In the genomic region with DNA sequence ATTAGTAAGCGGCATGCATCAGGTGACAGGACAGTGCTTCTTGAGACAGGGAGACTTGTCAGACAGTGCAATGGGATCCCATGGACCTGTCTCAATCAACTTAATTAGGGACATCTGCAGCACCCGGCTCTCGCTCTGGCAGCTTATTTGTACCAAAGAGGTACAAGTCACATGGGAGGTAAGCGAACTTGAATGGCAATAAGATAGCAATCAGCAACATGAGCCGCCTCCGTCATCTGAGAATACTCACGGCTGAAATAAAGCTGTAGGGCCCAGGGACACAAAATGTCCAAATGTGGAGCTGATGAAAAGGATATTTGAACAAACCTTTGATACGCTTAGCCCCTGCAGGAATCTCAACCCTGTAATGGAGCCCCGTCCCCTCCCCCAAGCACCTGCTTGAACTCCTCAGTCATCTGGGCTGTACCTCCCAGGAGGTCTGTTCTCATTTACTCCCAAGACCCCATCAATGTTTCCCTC, we compare ENCODE assay signal across 23 mouse cellular contexts.
DNase-seq lines count a peak whose midpoint lies in the region; ATAC-seq and TF ChIP-seq lines count a peak whose summit lies in the region.
"Had no signal": no experiment of that assay in that cellular context is flagged by ENCODE, and none has a peak within 500 bp of the region (broad histone marks: within the 10 kb centered on the region; RNA-seq: fewer than 3 reads in every experiment).

No protein-coding gene starts in this region.

- H3K9ac ChIP-seq in hindbrain, embryonic 11.5 days (ENCODE audit: low read depth, low read length): no peak overlapping the region
- no peak overlapping the region for H3K9ac ChIP-seq in hindbrain, embryonic 14.5 days
- H3K9ac ChIP-seq in embryonic facial prominence, embryonic 14.5 days (ENCODE audit: low read depth, low read length): no peak overlapping the region
- H3K9ac ChIP-seq in limb, embryonic 13.5 days: no peak overlapping the region
- no peak overlapping the region for H3K9ac ChIP-seq in liver, postnatal 0 days (replicated peaks)
- no peak overlapping the region for H3K9ac ChIP-seq in lung, postnatal 0 days (replicated peaks; ENCODE audit: low read depth)
- H3K9ac ChIP-seq: forebrain, embryonic 12.5 days; liver, embryonic 13.5 days; lung, embryonic 14.5 days; stomach, embryonic 15.5 days had no signal

- no peaks in the 10 kb centered on the region for H3K27me3 ChIP-seq in hindbrain, embryonic 11.5 days (ENCODE audit: control insufficient read depth, insufficient read depth, low read length)
- H3K27me3 ChIP-seq in hindbrain, embryonic 14.5 days (ENCODE audit: control insufficient read depth, insufficient read depth, low read length): no peaks in the 10 kb centered on the region
- no peaks in the 10 kb centered on the region for H3K27me3 ChIP-seq in embryonic facial prominence, embryonic 14.5 days (replicated peaks; ENCODE audit: control insufficient read depth, insufficient read depth, low read length)
- no peaks in the 10 kb centered on the region for H3K27me3 ChIP-seq in limb, embryonic 13.5 days
- no peaks in the 10 kb centered on the region for H3K27me3 ChIP-seq in liver, postnatal 0 days (ENCODE audit: insufficient read depth, low read length)
- H3K27me3 ChIP-seq in lung, postnatal 0 days (replicated peaks; ENCODE audit: insufficient read depth, low read length): no peaks in the 10 kb centered on the region
- H3K27me3 ChIP-seq: forebrain, embryonic 12.5 days; liver, embryonic 13.5 days; stomach, embryonic 15.5 days had no signal

- no peaks in the 10 kb centered on the region for H3K9me3 ChIP-seq in hindbrain, embryonic 11.5 days (ENCODE audit: control insufficient read depth, low read length)
- no peaks in the 10 kb centered on the region for H3K9me3 ChIP-seq in hindbrain, embryonic 14.5 days (ENCODE audit: control insufficient read depth, low read length)
- H3K9me3 ChIP-seq in embryonic facial prominence, embryonic 14.5 days (ENCODE audit: control insufficient read depth, low read length): no peaks in the 10 kb centered on the region
- no peaks in the 10 kb centered on the region for H3K9me3 ChIP-seq in limb, embryonic 13.5 days
- H3K9me3 ChIP-seq in liver, postnatal 0 days (ENCODE audit: low read length): no peaks in the 10 kb centered on the region
- no peaks in the 10 kb centered on the region for H3K9me3 ChIP-seq in lung, postnatal 0 days (ENCODE audit: low read length)
- H3K9me3 ChIP-seq: forebrain, embryonic 12.5 days; heart, embryonic 10.5 days; liver, embryonic 13.5 days; stomach, embryonic 15.5 days had no signal

- 65% methylated on average over 9 of the region's 9 CpGs for WGBS in hindbrain, embryonic 11.5 days
- 61% methylated on average over 9 of the region's 9 CpGs for WGBS in hindbrain, embryonic 14.5 days
- 32% methylated on average over 9 of the region's 9 CpGs for WGBS in embryonic facial prominence, embryonic 14.5 days
- whole genome bisulfite sequencing in limb, embryonic 13.5 days: 33% methylated on average over 9 of the region's 9 CpGs
- 79% methylated on average over 9 of the region's 9 CpGs for WGBS in liver, postnatal 0 days (ENCODE audit: insufficient replicate concordance)
- 76% methylated on average over 9 of the region's 9 CpGs for WGBS in lung, postnatal 0 days

- H3K4me3 ChIP-seq in hindbrain, embryonic 11.5 days (ENCODE audit: low read depth, low read length): no peak overlapping the region
- H3K4me3 ChIP-seq in hindbrain, embryonic 14.5 days (replicated peaks; ENCODE audit: low read length): no peak overlapping the region
- H3K4me3 ChIP-seq in embryonic facial prominence, embryonic 14.5 days (ENCODE audit: low read depth, low read length): no peak overlapping the region
- no peak overlapping the region for H3K4me3 ChIP-seq in limb, embryonic 13.5 days
- H3K4me3 ChIP-seq in liver, postnatal 0 days (ENCODE audit: low read depth, low read length): no peak overlapping the region
- no peak overlapping the region for H3K4me3 ChIP-seq in lung, postnatal 0 days (ENCODE audit: low read depth, low read length)
- H3K4me3 ChIP-seq: forebrain, embryonic 12.5 days; gastrocnemius, adult 2 months; heart, embryonic 10.5 days; liver, embryonic 13.5 days; myocyte; stomach, embryonic 15.5 days had no signal

- TF ChIP-seq CTCF in liver, postnatal 0 days (IDR thresholded peaks at IDR 0.05; ENCODE audit: low read depth): no peak
- no peak for TF ChIP-seq CTCF in lung, postnatal 0 days (IDR thresholded peaks at IDR 0.05)

- no peaks in the 10 kb centered on the region for H3K36me3 ChIP-seq in hindbrain, embryonic 11.5 days (ENCODE audit: control insufficient read depth, insufficient read depth, low read length)
- no peaks in the 10 kb centered on the region for H3K36me3 ChIP-seq in hindbrain, embryonic 14.5 days (replicated peaks; ENCODE audit: control insufficient read depth, insufficient read depth)
- no peaks in the 10 kb centered on the region for H3K36me3 ChIP-seq in embryonic facial prominence, embryonic 14.5 days (ENCODE audit: control insufficient read depth, insufficient read depth, low read length)
- no peaks in the 10 kb centered on the region; the same call in 1 of the 2 replicates for H3K36me3 ChIP-seq in limb, embryonic 13.5 days
- no peaks in the 10 kb centered on the region for H3K36me3 ChIP-seq in liver, postnatal 0 days (replicated peaks; ENCODE audit: insufficient read depth, low read length)
- H3K36me3 ChIP-seq in lung, postnatal 0 days (ENCODE audit: insufficient read depth, low read length): no peaks in the 10 kb centered on the region
- H3K36me3 ChIP-seq: forebrain, embryonic 12.5 days; heart, embryonic 10.5 days; liver, embryonic 13.5 days; stomach, embryonic 15.5 days had no signal

- H3K27ac ChIP-seq in hindbrain, embryonic 11.5 days (ENCODE audit: low read depth, low read length): no peak overlapping the region
- H3K27ac ChIP-seq in hindbrain, embryonic 14.5 days: no peak overlapping the region
- H3K27ac ChIP-seq in embryonic facial prominence, embryonic 14.5 days (replicated peaks; ENCODE audit: low read depth, low read length): no peak overlapping the region
- no peak overlapping the region for H3K27ac ChIP-seq in limb, embryonic 13.5 days
- H3K27ac ChIP-seq in liver, postnatal 0 days (ENCODE audit: low read depth): no peak overlapping the region
- H3K27ac ChIP-seq in lung, postnatal 0 days (ENCODE audit: low read length): no peak overlapping the region
- H3K27ac ChIP-seq: forebrain, embryonic 12.5 days; gastrocnemius, adult 2 months; heart, embryonic 10.5 days; liver, embryonic 13.5 days; stomach, embryonic 15.5 days had no signal

- DNase-seq in hindbrain, embryonic 11.5 days (ENCODE audit: low spot score): peak; percentile 25
- DNase-seq in hindbrain, embryonic 14.5 days (ENCODE audit: low spot score): no peak
- peak; percentile 24 for DNase-seq in urinary bladder, postnatal 14 days (ENCODE audit: low spot score)
- DNase-seq in urinary bladder, postnatal 36 days (ENCODE audit: low spot score in 2 of 2): no peak
- peak; percentile 69 for DNase-seq in embryonic facial prominence, embryonic 14.5 days (ENCODE audit: low spot score)
- no peak for DNase-seq in liver, postnatal 0 days
- DNase-seq in lung, postnatal 0 days (ENCODE audit: low spot score): no peak
- DNase-seq: adrenal gland, postnatal 25 days; cerebellum, adult 9-10 months; gastrocnemius, adult 2 months; kidney, postnatal 10 days; liver, embryonic 13.5 days; lung, embryonic 14.5 days; lung, postnatal 4 days; right cerebral cortex, adult 18-20 months; thymus, postnatal 36 days had no signal

- ATAC-seq in hindbrain, embryonic 11.5 days (ENCODE audit: low FRiP score): peak; percentile 54; the same call in 1 of the 2 replicates
- no peak for ATAC-seq in hindbrain, embryonic 14.5 days (ENCODE audit: low FRiP score)
- ATAC-seq in embryonic facial prominence, embryonic 14.5 days (ENCODE audit: low read depth): peak; percentile 74
- ATAC-seq in limb, embryonic 13.5 days (ENCODE audit: low FRiP score, low read depth): 0 out of 2 replicates have a peak, but pooled peaks have one; percentile 55
- no peak for ATAC-seq in liver, postnatal 0 days
- ATAC-seq in lung, postnatal 0 days: no peak
- ATAC-seq: CD4-positive, CD25-positive, alpha-beta regulatory T cell, adult 4 months; midbrain, embryonic 16.5 days had no signal

- no peak overlapping the region for H3K4me2 ChIP-seq in hindbrain, embryonic 11.5 days (replicated peaks; ENCODE audit: low read depth, low read length)
- no peak overlapping the region for H3K4me2 ChIP-seq in hindbrain, embryonic 14.5 days (replicated peaks)
- H3K4me2 ChIP-seq in embryonic facial prominence, embryonic 14.5 days (ENCODE audit: low read depth, low read length): no peak overlapping the region
- no peak overlapping the region for H3K4me2 ChIP-seq in limb, embryonic 13.5 days (replicated peaks)
- no peak overlapping the region for H3K4me2 ChIP-seq in liver, postnatal 0 days (ENCODE audit: low read depth, low read length)
- no peak overlapping the region for H3K4me2 ChIP-seq in lung, postnatal 0 days (replicated peaks; ENCODE audit: low read depth, low read length)
- H3K4me2 ChIP-seq: forebrain, embryonic 12.5 days; liver, embryonic 13.5 days; lung, embryonic 14.5 days; stomach, embryonic 15.5 days had no signal

- H3K4me1 ChIP-seq in hindbrain, embryonic 11.5 days (replicated peaks; ENCODE audit: control insufficient read depth, insufficient read depth, low read length): no peaks in the 10 kb centered on the region
- peaks cover 11% of the 10 kb centered on the region; the same call in 1 of the 2 replicates for H3K4me1 ChIP-seq in hindbrain, embryonic 14.5 days (replicated peaks; ENCODE audit: control insufficient read depth, insufficient read depth, low read length)
- H3K4me1 ChIP-seq in embryonic facial prominence, embryonic 14.5 days (ENCODE audit: control insufficient read depth, insufficient read depth, low read length): peaks cover 19% of the 10 kb centered on the region
- peaks cover 35% of the 10 kb centered on the region for H3K4me1 ChIP-seq in limb, embryonic 13.5 days
- H3K4me1 ChIP-seq in liver, postnatal 0 days (ENCODE audit: insufficient read depth): no peaks in the 10 kb centered on the region
- H3K4me1 ChIP-seq in lung, postnatal 0 days (ENCODE audit: insufficient read depth, low read depth, low read length): no peaks in the 10 kb centered on the region
- H3K4me1 ChIP-seq: liver, embryonic 13.5 days had no signal

- TF ChIP-seq EP300 in liver, postnatal 0 days (IDR thresholded peaks at IDR 0.05; ENCODE audit: low read depth): no peak
- TF ChIP-seq EP300 in lung, postnatal 0 days (IDR thresholded peaks at IDR 0.05): no peak

Comparison
In these comparisons a context has a peak if more than half of its experiments do, and no peak if none do; other contexts are left out.
1. ATAC-seq: peak in hindbrain, embryonic 11.5 days (single experiment), embryonic facial prominence, embryonic 14.5 days (single experiment) and limb, embryonic 13.5 days (single experiment); none in hindbrain, embryonic 14.5 days (single experiment), liver, postnatal 0 days (single experiment) and lung, postnatal 0 days (single experiment).
2. DNase-seq: peak in hindbrain, embryonic 11.5 days (single experiment), urinary bladder, postnatal 14 days (single experiment) and embryonic facial prominence, embryonic 14.5 days (single experiment); none in hindbrain, embryonic 14.5 days (single experiment), urinary bladder, postnatal 36 days (0 of 2), liver, postnatal 0 days (single experiment) and lung, postnatal 0 days (single experiment).